Mouse (Mus musculus) left cerebral cortex, adult 18-20 months (tissue): ENCODE results near the gene Mal. TPM values are rescaled to one million over a fixed set of nuclear protein-coding genes. Genes with fewer than 3 reads are reported as not detected.
"Not testable (repeated sequence)": the region's sequence is repeated elsewhere in the genome, so short reads cannot be mapped to it uniquely, and the experiment has no call there.

Experiments used
- DNase-seq, 2 experiments: peaks; one replicate each; pipeline ENCODE4 v3.0.0; 2021 to 2022; ENCODE audit warnings: low spot score in 2 of 2, mixed read lengths in 1 of 2
- total RNA-seq, 2 experiments: library from RNA; stranded (reverse); gene quantifications; 2 replicates each; pipeline ENCODE4 v1.2.3; 2021

Mal gene
- total RNA-seq, 2 experiments from 2014 or later = 33.9 to 52.2 TPM

GRCm38 (mm10) chr2:127627354-127627753, 29.1 kb downstream of the Mal start:
- peak in 1 of 2 experiments; percentile 31 for DNase-seq

GRCm38 (mm10) chr2:127625659-127626058, 30.8 kb downstream of the Mal start:
- DNase-seq = no peak

GRCm38 (mm10) chr2:127624786-127625185, 31.7 kb downstream of the Mal start:
- no peak for DNase-seq

- no peak for DNase-seq
Measured at GRCm38 (mm10) chr2:127622065-127622464, 34.4 kb downstream of the Mal start.

- no peak for DNase-seq
Measured at GRCm38 (mm10) chr2:127619311-127619710, 37.2 kb downstream of the Mal start.

- no peak for DNase-seq
Measured at GRCm38 (mm10) chr2:127612288-127612687, 44.2 kb downstream of the Mal start.

- DNase-seq = no peak
Measured at GRCm38 (mm10) chr2:127611386-127611785, 45.1 kb downstream of the Mal start.

GRCm38 (mm10) chr2:127608986-127609385, 47.5 kb downstream of the Mal start:
- no peak for DNase-seq

GRCm38 (mm10) chr2:127608234-127608633, 48.3 kb downstream of the Mal start:
- no peak for DNase-seq

- no peak for DNase-seq
Measured at GRCm38 (mm10) chr2:127605203-127605602, 51.3 kb downstream of the Mal start.

GRCm38 (mm10) chr2:127603383-127603782, 53.1 kb downstream of the Mal start:
- not testable (repeated sequence) for DNase-seq

GRCm38 (mm10) chr2:127590840-127591239, 65.7 kb downstream of the Mal start:
- DNase-seq = no peak

- no peak for DNase-seq
Measured at GRCm38 (mm10) chr2:127590204-127590603, 66.3 kb downstream of the Mal start.

- DNase-seq = no peak
Measured at GRCm38 (mm10) chr2:127588897-127589296, 67.6 kb downstream of the Mal start.

- no peak for DNase-seq
Measured at GRCm38 (mm10) chr2:127587514-127587844, 69.0 kb downstream of the Mal start.

- peak; percentile 78 to 82 for DNase-seq
Measured at GRCm38 (mm10) chr2:127586694-127587513, 69.6 kb downstream of the Mal start, which contains the start of the genes Zfp661 and Mrps5. Gene Zfp661, minus strand, starts transcription at chr2:127587094. Gene Mrps5, plus strand, starts transcription at chr2:127587222.

GRCm38 (mm10) chr2:127584436-127584858, 72.0 kb downstream of the Mal start:
- DNase-seq = peak; percentile 93 to 96

Other genes starting within 250 kb of the Mal start
- under 1 TPM; 0.30 to 0.49 TPM for gene Gpat2, start 231.5 kb downstream of the Mal start, total RNA-seq
- gene Fahd2a, start 212.1 kb downstream of the Mal start, total RNA-seq = 10 to 100 TPM; 18.3 to 19.4 TPM
- 100 to 1,000 TPM; 114 to 130 TPM for gene Kcnip3, start 134.6 kb downstream of the Mal start, total RNA-seq
- gene Prom2, start 115.2 kb downstream of the Mal start, total RNA-seq = under 1 TPM; 0.49 to 0.53 TPM
- 1 to 10 TPM; 7.2 to 7.7 TPM for gene Zfp661, start 69.6 kb downstream of the Mal start, total RNA-seq
- 10 to 100 TPM; 83.1 to 91.3 TPM for gene Mrps5, start 69.5 kb downstream of the Mal start, total RNA-seq
- gene Mall, start 73.2 kb upstream of the Mal start, total RNA-seq = 1 to 10 TPM in 1 of 2 experiments, under 1 TPM in 1; 0.87 to 1.5 TPM
- 10 to 100 TPM; 13.9 to 17.6 TPM for gene Nphp1, start 132.2 kb upstream of the Mal start, total RNA-seq
- 10 to 100 TPM; 50.3 to 53.5 TPM for gene Mtln, start 135.8 kb upstream of the Mal start, total RNA-seq
- not detected for gene Bub1, start 175.2 kb upstream of the Mal start, total RNA-seq
- not detected for gene Acoxl, start 182.2 kb upstream of the Mal start, total RNA-seq